ENCODE assay signal across 9 mouse cellular contexts in the genomic region with DNA sequence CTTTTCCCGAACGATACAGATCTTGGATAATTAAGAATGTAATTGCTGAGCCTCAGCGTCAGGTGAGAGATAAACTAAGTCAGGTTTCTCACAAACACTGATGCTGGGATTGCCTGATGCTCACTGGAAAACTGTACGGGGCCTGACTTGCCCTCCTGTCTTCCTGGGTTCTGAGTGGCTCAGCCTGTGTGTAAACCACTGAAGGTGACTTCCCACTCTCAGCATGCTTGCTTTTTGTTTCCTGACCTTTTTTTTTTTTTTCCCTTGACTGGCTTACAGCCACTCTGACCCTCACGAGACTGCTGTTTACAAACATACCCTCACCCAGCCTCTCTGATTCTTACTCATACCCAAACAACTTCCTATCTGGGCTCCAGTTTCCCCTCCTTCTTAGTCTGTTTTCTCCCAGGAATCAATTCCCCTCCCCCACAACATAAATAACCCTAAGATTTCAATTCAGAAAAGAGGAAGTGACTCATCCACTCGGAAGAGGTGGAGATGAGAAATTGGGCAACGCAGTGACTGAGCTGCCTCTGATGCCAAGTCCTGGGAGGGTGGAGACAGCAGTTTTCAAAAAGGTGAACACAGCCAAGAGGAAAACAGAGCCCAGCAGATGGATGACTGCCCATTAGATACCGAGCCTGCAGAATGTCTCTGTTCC. TPM values are rescaled to one million over a fixed set of nuclear protein-coding genes. Genes with fewer than 3 reads are reported as not detected.
DNase-seq lines count a peak whose midpoint lies in the region; ATAC-seq and TF ChIP-seq lines count a peak whose summit lies in the region.
"Had no signal": no experiment of that assay in that cellular context is flagged by ENCODE, and none has a peak within 500 bp of the region (broad histone marks: within the 10 kb centered on the region; RNA-seq: fewer than 3 reads in every experiment).

No protein-coding gene starts in this region.

- no peak overlapping the region for H3K9ac ChIP-seq in heart, embryonic 11.5 days (ENCODE audit: low read depth, low read length)

- TF ChIP-seq CTCF in G1E (IDR thresholded peaks at IDR 0.05; ENCODE audit: low read depth, low read length): no peak
- TF ChIP-seq CTCF in cerebellum, adult 2 months (IDR thresholded peaks at IDR 0.05; ENCODE audit: borderline replicate concordance, insufficient read depth, low read depth, low read length): no peak

- 53% methylated on average over 8 of the region's 8 CpGs for WGBS in heart, embryonic 11.5 days (ENCODE audit: insufficient replicate concordance)
- WGBS in cerebellum, adult 2 months: 27% methylated on average over 8 of the region's 8 CpGs
- 80% methylated on average over 8 of the region's 8 CpGs for WGBS in midbrain, embryonic 10.5 days

- intact Hi-C loops in heart, postnatal 14 days (cut with DNase I): no loop called here

- no peaks in the 10 kb centered on the region for H3K9me3 ChIP-seq in heart, embryonic 11.5 days (replicated peaks; ENCODE audit: control insufficient read depth, low read length)
- no peaks in the 10 kb centered on the region for H3K9me3 ChIP-seq in G1E (replicated peaks)
- H3K9me3 ChIP-seq in midbrain, embryonic 10.5 days (replicated peaks): no peaks in the 10 kb centered on the region

- no peak overlapping the region for H3K4me2 ChIP-seq in heart, embryonic 11.5 days

- 0 out of 2 replicates have a peak, but pooled peaks cover 2% of the 10 kb centered on the region for H3K4me1 ChIP-seq in heart, embryonic 11.5 days (ENCODE audit: control insufficient read depth, insufficient read depth, low read length)
- H3K4me1 ChIP-seq in G1E (ENCODE audit: insufficient read depth, low read depth, low read length): peaks cover 50% of the 10 kb centered on the region
- H3K4me1 ChIP-seq in cerebellum, adult 2 months (ENCODE audit: control insufficient read depth, insufficient read depth, low read length): peaks cover 12% of the 10 kb centered on the region
- no peaks in the 10 kb centered on the region for H3K4me1 ChIP-seq in midbrain, embryonic 10.5 days

- TF ChIP-seq POLR2A in cerebellum, adult 2 months (IDR thresholded peaks at IDR 0.05; ENCODE audit: borderline replicate concordance, insufficient read depth, low read length): no peak

- no peak for ATAC-seq in heart, embryonic 11.5 days (replicated peaks; ENCODE audit: insufficient number of reproducible peaks, low FRiP score, low TSS enrichment)
- peak; percentile 83 for ATAC-seq in G1E (ENCODE audit: extremely low read depth, insufficient number of reproducible peaks, low FRiP score, poor library complexity, severe bottlenecking)

- peaks cover 3% of the 10 kb centered on the region; the same call in 1 of the 2 replicates for H3K36me3 ChIP-seq in heart, embryonic 11.5 days (ENCODE audit: control insufficient read depth, insufficient read depth, low read length)
- H3K36me3 ChIP-seq in G1E (replicated peaks): no peaks in the 10 kb centered on the region
- H3K36me3 ChIP-seq in midbrain, embryonic 10.5 days: no peaks in the 10 kb centered on the region

- peak; percentile 99 for DNase-seq in heart, adult 11 months
- peak; percentile 59 for DNase-seq in G1E (ENCODE audit: low spot score)
- DNase-seq in cerebellum, adult 2 months: peak; percentile 82 to 94
- DNase-seq in heart, postnatal 14 days: peak; percentile 73 to 81
- peak; percentile 96 for DNase-seq in lung, postnatal 36 days
- DNase-seq in embryo, embryonic 10 days (ENCODE audit: low spot score): no peak
- no peak for DNase-seq in midbrain, embryonic 10.5 days (ENCODE audit: low spot score)

- H3K27ac ChIP-seq in heart, embryonic 11.5 days (ENCODE audit: low read depth, low read length): no peak overlapping the region
- H3K27ac ChIP-seq in cerebellum, adult 2 months (ENCODE audit: insufficient read depth, low read length): peak overlapping the region; percentile 18; the same call in 1 of the 2 replicates
- no peak overlapping the region for H3K27ac ChIP-seq in midbrain, embryonic 10.5 days (replicated peaks)
- H3K27ac ChIP-seq: layer of hippocampus, adult 2 months had no signal

- no peak overlapping the region for H3K4me3 ChIP-seq in heart, embryonic 11.5 days (ENCODE audit: low read depth, low read length)
- H3K4me3 ChIP-seq in G1E (ENCODE audit: low read depth, low read length): no peak overlapping the region
- H3K4me3 ChIP-seq in cerebellum, adult 2 months (replicated peaks; ENCODE audit: insufficient read depth, low read depth, low read length): no peak overlapping the region
- no peak overlapping the region for H3K4me3 ChIP-seq in midbrain, embryonic 10.5 days
- H3K4me3 ChIP-seq: layer of hippocampus, adult 2 months had no signal

- H3K27me3 ChIP-seq in heart, embryonic 11.5 days (ENCODE audit: control insufficient read depth, insufficient read depth, low read length): no peaks in the 10 kb centered on the region
- no peaks in the 10 kb centered on the region; the same call in 1 of the 2 replicates for H3K27me3 ChIP-seq in G1E (ENCODE audit: insufficient read depth, low read length)
- no peaks in the 10 kb centered on the region for H3K27me3 ChIP-seq in cerebellum, adult 2 months (ENCODE audit: control insufficient read depth, insufficient read depth, low read length)
- no peaks in the 10 kb centered on the region for H3K27me3 ChIP-seq in midbrain, embryonic 10.5 days (ENCODE audit: low read depth, poor library complexity, severe bottlenecking)

RNA-seq across cellular contexts. Expression of gene Map7, which starts 43.9 kb away (rescaled TPM):
- 2.8 and 3.9 TPM in 2 replicates for polyA plus RNA-seq in heart, embryonic 11.5 days (2014; fragmentation: Nextera tagmentation; extraction: Ambion mirVana)
- total RNA-seq in G1E (2014; fragmentation: Nextera tagmentation): not detected in 2 replicates
- 2.3 and 2.6 TPM in 2 replicates for total RNA-seq in G1E (2017)
- polyA plus RNA-seq in G1E (2012): 2.5 and 2.8 TPM in 2 replicates
- 82.6 and 88.4 TPM in 2 replicates for polyA plus RNA-seq in cerebellum, adult 2 months (2012; rRNA removed)
- total RNA-seq in heart, postnatal 14 days (2021): 10 to 100 TPM; 17.4 to 20.9 TPM
- polyA plus RNA-seq in midbrain, embryonic 10.5 days (2016; fragmentation: Nextera tagmentation; extraction: Ambion mirVana): 9.9 and 10.9 TPM in 2 replicates

Comparison
In these comparisons a context has a peak if more than half of its experiments do, and no peak if none do; other contexts are left out.
1. DNase-seq: peak in heart, adult 11 months (single experiment), G1E (single experiment), cerebellum, adult 2 months (2 of 2), heart, postnatal 14 days (2 of 2) and lung, postnatal 36 days (single experiment); none in embryo, embryonic 10 days (single experiment) and midbrain, embryonic 10.5 days (single experiment).